Mouse (Mus musculus) lung, embryonic 15.5 days (tissue): ENCODE results near the gene Dmrt1. TPM values are rescaled to one million over a fixed set of nuclear protein-coding genes. Genes with fewer than 3 reads are reported as not detected.
A peak's percentile ranks its signal among the peaks of the same experiment; 100 is the strongest.
"Not testable (repeated sequence)": the region's sequence is repeated elsewhere in the genome, so short reads cannot be mapped to it uniquely, and the experiment has no call there.

Source experiments
- ATAC-seq: fragments of 200-750 bp; cut with Nextera tagmentation; 2 replicates; pipeline ENCODE4 v1.8.0; 2017; ENCODE audit warnings: moderate number of reproducible peaks, borderline replicate concordance; ENCODE audit not compliant: low FRiP score, low TSS enrichment; ENCODE audit errors: extremely low read depth
- H3K27ac ChIP-seq: fragments of 300-500 bp; sonication (generic); 2 replicates; pipeline ENCODE4 v1.5.1; 2015; ENCODE audit warnings: moderate library complexity, mild to moderate bottlenecking, inconsistent platforms
- H3K27me3 ChIP-seq: fragments of 300-500 bp; sonication (generic); 2 replicates; pipeline ENCODE4 v1.6.1; 2015; ENCODE audit warnings: inconsistent platforms
- H3K36me3 ChIP-seq: fragments of 300-500 bp; sonication (generic); 2 replicates; pipeline ENCODE4 v1.6.1; 2015; ENCODE audit warnings: inconsistent platforms
- H3K4me1 ChIP-seq: fragments of 300-500 bp; sonication (generic); 2 replicates; pipeline ENCODE4 v1.6.1; 2015; ENCODE audit warnings: inconsistent platforms
- H3K4me2 ChIP-seq: fragments of 300-500 bp; sonication (generic); 2 replicates; pipeline ENCODE4 v1.6.1; 2015; ENCODE audit warnings: inconsistent platforms, mild to moderate bottlenecking, moderate library complexity
- H3K4me3 ChIP-seq: fragments of 300-500 bp; sonication (generic); 2 replicates; pipeline ENCODE4 v1.5.1; 2015; ENCODE audit warnings: mild to moderate bottlenecking, inconsistent platforms
- H3K9ac ChIP-seq: fragments of 300-500 bp; sonication (generic); 2 replicates; pipeline ENCODE4 v1.6.1; 2015; ENCODE audit warnings: inconsistent platforms
- H3K9me3 ChIP-seq: fragments of 300-500 bp; sonication (generic); 2 replicates; pipeline ENCODE4 v1.6.1; 2016; ENCODE audit warnings: inconsistent platforms
- WGBS: fragments of 180-500 bp; shearing (Covaris S2); methylation state at CpG from one replicate; pipeline ENCODE4 v1.1.7; 2015; 5-methylcytosine and 5-hydroxymethylcytosine counted together
- polyA plus RNA-seq: library from polyadenylated mRNA; unstranded; fragments of >200 nt; fragmentation: Nextera tagmentation; extraction: Ambion mirVana; gene quantifications from 2 replicates; pipeline ENCODE4 v1.2.1, GENCODE M21; 2015

The Dmrt1 gene
- not detected in 2 replicates for polyA plus RNA-seq

DNA sequence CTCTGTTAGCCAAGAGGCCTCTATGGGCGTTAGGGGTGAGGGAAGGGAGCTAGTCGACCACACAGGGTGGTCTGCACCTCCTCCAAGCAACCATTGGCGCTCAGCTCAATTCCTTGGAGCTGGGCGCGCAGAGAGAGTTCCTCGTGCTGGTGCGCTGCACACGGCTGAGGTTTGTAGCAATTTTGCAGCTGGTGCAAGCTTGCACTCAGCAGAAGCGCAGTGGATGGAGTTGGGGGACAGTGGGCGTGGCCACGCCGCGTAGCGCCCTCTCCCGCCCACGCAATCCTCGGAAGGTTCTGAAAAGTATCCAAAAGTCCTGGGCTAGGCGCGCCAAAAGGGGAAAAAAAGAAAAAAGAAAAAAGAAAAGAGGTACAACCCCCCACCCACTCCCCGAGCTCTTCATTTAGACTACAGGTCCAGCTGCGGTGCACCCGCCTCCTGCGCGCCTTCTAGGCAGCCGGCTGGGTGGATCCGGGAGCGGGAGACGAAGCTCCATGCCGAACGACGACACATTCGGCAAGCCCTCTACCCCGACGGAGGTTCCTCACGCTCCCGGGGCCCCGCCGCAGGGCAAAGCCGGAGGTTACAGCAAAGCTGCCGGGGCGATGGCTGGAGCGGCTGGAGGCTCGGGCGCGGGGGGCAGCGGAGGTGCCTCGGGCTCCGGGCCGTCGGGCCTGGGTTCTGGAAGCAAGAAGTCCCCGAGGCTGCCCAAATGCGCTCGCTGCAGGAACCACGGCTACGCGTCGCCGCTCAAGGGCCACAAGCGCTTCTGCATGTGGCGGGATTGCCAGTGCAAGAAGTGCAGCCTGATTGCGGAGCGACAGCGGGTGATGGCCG is at the start of gene Dmrt1:
Gene Dmrt1, plus strand, starts transcription at position 259 of the 837 bp plus-strand sequence.
- Histone ChIP-seq H3K9ac (no peak within 1 kb of the TSS), H3K4me1 (peaks cover 14% of the 10 kb centered on the region; the same call in 1 of the 2 replicates), H3K36me3 (no peaks in the 10 kb centered on the region), H3K4me3 (peak within 1 kb of the TSS; percentile 12; the same call in 1 of the 2 replicates), H3K4me2 (peak within 1 kb of the TSS; percentile 31), H3K27me3 (peaks cover 94% of the 10 kb centered on the region), H3K27ac (no peak within 1 kb of the TSS), H3K9me3 (no peaks in the 10 kb centered on the region)
- WGBS: 1% methylated on average over 64 of the region's 64 CpGs
- ATAC-seq: no peak

DNA sequence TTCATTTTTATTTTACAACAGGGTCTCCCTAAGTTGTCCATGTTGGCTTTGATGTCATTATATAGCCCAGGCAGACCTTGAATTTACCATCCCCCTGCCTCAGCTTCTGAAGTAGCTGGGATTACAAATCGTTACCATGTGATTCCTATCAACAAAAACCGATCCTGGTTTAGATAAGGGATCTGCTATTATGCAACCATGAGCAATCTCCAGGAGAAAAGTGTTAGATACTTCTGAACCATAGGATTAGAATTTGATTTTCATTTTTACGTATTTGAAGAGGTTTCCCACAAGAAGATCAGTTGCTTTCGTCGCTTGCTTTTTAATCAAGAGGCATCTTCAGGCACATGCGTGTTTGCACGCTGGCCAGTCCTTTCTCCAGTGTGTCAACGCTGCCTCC is 44.7 kb upstream of the Dmrt1 start:
- Histone ChIP-seq H3K27me3 (no peaks in the 10 kb centered on the region), H3K4me2 (no peak overlapping the region), H3K4me1 (no peaks in the 10 kb centered on the region), H3K9me3 (no peaks in the 10 kb centered on the region), H3K36me3 (no peaks in the 10 kb centered on the region), H3K9ac (no peak overlapping the region), H3K27ac (no peak overlapping the region), H3K4me3 (no peak overlapping the region)
- ATAC-seq: no peak
- WGBS: 81% methylated on average over 8 of the region's 8 CpGs

- 70% methylated on average over 20 of the region's 20 CpGs for WGBS
- no peak overlapping the region for H3K9ac ChIP-seq
- no peaks in the 10 kb centered on the region for H3K27me3 ChIP-seq
- no peaks in the 10 kb centered on the region for H3K4me1 ChIP-seq
- no peak overlapping the region for H3K27ac ChIP-seq
- H3K36me3 ChIP-seq: no peaks in the 10 kb centered on the region
- no peak for ATAC-seq
- no peaks in the 10 kb centered on the region for H3K9me3 ChIP-seq
- H3K4me2 ChIP-seq: no peak overlapping the region
- H3K4me3 ChIP-seq: no peak overlapping the region
Observed at GRCm38 (mm10) chr19:25461553-25462320, 43.7 kb upstream of the Dmrt1 start.

DNA sequence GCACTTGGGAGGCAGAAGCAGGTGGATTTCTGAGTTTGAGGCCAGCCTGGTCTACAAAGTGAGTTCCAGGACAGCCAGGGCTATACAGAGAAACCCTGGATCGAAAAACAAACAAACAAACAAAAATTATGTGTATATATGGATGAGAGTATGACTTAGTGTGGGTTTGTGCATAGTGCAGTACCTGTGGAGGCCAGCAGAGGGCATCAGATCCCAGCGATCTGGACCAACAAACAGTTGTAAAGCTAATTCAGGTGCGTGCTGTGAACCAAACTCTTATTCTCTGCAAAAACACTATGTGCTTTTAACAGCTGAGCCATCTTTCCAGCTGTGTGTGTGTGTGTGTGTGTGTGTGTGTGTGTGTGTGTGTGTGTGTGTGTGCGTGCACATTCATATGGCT is 29.6 kb upstream of the Dmrt1 start:
- H3K4me3 ChIP-seq, H3K9me3 ChIP-seq, H3K9ac ChIP-seq, ATAC-seq, H3K36me3 ChIP-seq, H3K27ac ChIP-seq, H3K27me3 ChIP-seq, H3K4me2 ChIP-seq, H3K4me1 ChIP-seq: not testable (repeated sequence)
- WGBS: 50% methylated on average over 4 of the region's 4 CpGs

GRCm38 (mm10) chr19:25479152-25479669 is 26.2 kb upstream of the Dmrt1 start:
- Histone ChIP-seq H3K9me3 (no peaks in the 10 kb centered on the region), H3K27me3 (no peaks in the 10 kb centered on the region), H3K36me3 (no peaks in the 10 kb centered on the region), H3K9ac (no peak overlapping the region), H3K27ac (no peak overlapping the region), H3K4me1 (no peaks in the 10 kb centered on the region), H3K4me3 (no peak overlapping the region), H3K4me2 (no peak overlapping the region)
- ATAC-seq: no peak
- 91% methylated on average over 5 of the region's 5 CpGs for WGBS

GRCm38 (mm10) chr19:25480820-25481219 is 24.6 kb upstream of the Dmrt1 start:
- WGBS: 85% methylated on average over 6 of the region's 6 CpGs
- H3K9ac ChIP-seq: no peak overlapping the region
- no peak for ATAC-seq
- no peak overlapping the region for H3K4me2 ChIP-seq
- H3K4me1 ChIP-seq: no peaks in the 10 kb centered on the region
- H3K36me3 ChIP-seq: no peaks in the 10 kb centered on the region
- no peak overlapping the region for H3K4me3 ChIP-seq
- H3K27ac ChIP-seq: no peak overlapping the region
- H3K27me3 ChIP-seq: peaks cover 6% of the 10 kb centered on the region
- H3K9me3 ChIP-seq: no peaks in the 10 kb centered on the region

GRCm38 (mm10) chr19:25486561-25486960 is 18.9 kb upstream of the Dmrt1 start:
- Histone ChIP-seq H3K27ac (no peak overlapping the region), H3K9ac (no peak overlapping the region), H3K4me2 (no peak overlapping the region; the same call in 1 of the 2 replicates), H3K36me3 (no peaks in the 10 kb centered on the region), H3K9me3 (no peaks in the 10 kb centered on the region), H3K4me3 (no peak overlapping the region), H3K4me1 (no peaks in the 10 kb centered on the region), H3K27me3 (peaks cover 50% of the 10 kb centered on the region)
- ATAC-seq: no peak
- 17% methylated on average over 14 of the region's 14 CpGs for WGBS

- no peak overlapping the region for H3K4me3 ChIP-seq
- ATAC-seq: no peak
- H3K4me2 ChIP-seq: no peak overlapping the region
- no peaks in the 10 kb centered on the region for H3K4me1 ChIP-seq
- no peaks in the 10 kb centered on the region for H3K9me3 ChIP-seq
- peaks cover 53% of the 10 kb centered on the region for H3K27me3 ChIP-seq
- no peak overlapping the region for H3K9ac ChIP-seq
- WGBS: 33% methylated on average over 1 of the region's 1 CpGs
- no peaks in the 10 kb centered on the region for H3K36me3 ChIP-seq
- H3K27ac ChIP-seq: no peak overlapping the region
Observed at GRCm38 (mm10) chr19:25487350-25487749, 18.1 kb upstream of the Dmrt1 start.

DNA sequence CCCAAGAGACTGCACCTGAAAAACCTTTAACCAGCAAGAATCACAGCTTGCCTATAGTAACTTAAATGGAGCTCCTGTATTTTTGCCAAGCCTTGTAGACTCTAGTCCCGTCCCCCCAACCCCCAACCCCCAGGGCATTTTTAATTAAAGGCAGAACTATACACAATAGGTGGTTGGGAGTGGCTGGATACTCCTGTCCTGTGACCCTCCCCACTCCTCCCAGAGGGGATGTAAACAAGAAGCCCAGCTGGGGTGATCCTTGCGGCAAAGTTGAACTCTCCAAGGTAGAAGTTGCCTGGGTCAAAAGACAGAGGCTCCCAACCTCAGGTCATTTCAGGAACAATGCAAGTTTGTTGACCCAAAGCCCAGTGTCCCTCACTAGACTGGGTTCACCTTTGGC is 16.9 kb upstream of the Dmrt1 start:
- WGBS: 29% methylated on average over 2 of the region's 2 CpGs
- Histone ChIP-seq H3K4me3 (no peak overlapping the region), H3K27ac (no peak overlapping the region), H3K4me2 (no peak overlapping the region), H3K9ac (no peak overlapping the region), H3K27me3 (peaks cover 53% of the 10 kb centered on the region), H3K4me1 (no peaks in the 10 kb centered on the region), H3K36me3 (no peaks in the 10 kb centered on the region), H3K9me3 (no peaks in the 10 kb centered on the region)
- no peak for ATAC-seq

- H3K4me3 ChIP-seq: no peak overlapping the region
- ATAC-seq: no peak
- H3K9me3 ChIP-seq: no peaks in the 10 kb centered on the region
- H3K27ac ChIP-seq: no peak overlapping the region
- 48% methylated on average over 2 of the region's 2 CpGs for WGBS
- H3K9ac ChIP-seq: no peak overlapping the region
- no peaks in the 10 kb centered on the region for H3K36me3 ChIP-seq
- H3K4me1 ChIP-seq: no peaks in the 10 kb centered on the region
- H3K4me2 ChIP-seq: no peak overlapping the region
- H3K27me3 ChIP-seq: peaks cover 62% of the 10 kb centered on the region
Observed at GRCm38 (mm10) chr19:25489546-25489945, 15.9 kb upstream of the Dmrt1 start.

- H3K4me3 ChIP-seq: no peak overlapping the region
- H3K36me3 ChIP-seq: no peaks in the 10 kb centered on the region
- H3K4me2 ChIP-seq: no peak overlapping the region
- no peaks in the 10 kb centered on the region for H3K9me3 ChIP-seq
- 57% methylated on average over 6 of the region's 6 CpGs for WGBS
- ATAC-seq: no peak
- no peaks in the 10 kb centered on the region for H3K4me1 ChIP-seq
- H3K9ac ChIP-seq: no peak overlapping the region
- H3K27ac ChIP-seq: no peak overlapping the region
- H3K27me3 ChIP-seq: peaks cover 52% of the 10 kb centered on the region
Observed at GRCm38 (mm10) chr19:25497434-25497833, 8.0 kb upstream of the Dmrt1 start.

DNA sequence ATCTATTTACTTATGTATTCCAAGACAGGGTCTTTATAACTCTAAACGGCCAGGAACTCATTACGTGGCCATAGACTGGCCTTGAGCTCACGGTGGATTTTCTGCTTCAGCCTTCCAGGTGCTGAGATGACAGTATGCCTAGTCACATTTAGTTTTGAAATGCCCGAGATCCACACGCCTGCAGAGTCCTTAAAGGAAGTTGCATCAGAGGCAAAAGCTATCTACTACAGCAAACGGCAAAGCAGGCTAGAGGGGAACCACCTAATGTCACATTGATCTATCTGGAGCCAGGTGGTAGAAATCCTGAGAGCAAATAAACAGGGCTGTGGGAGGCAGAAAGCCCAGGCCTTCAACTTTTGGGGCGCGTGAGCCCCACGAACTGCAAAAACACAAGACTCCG is 540 bp upstream of the Dmrt1 start:
- Histone ChIP-seq H3K36me3 (no peaks in the 10 kb centered on the region), H3K4me3 (no peak overlapping the region), H3K9ac (no peak overlapping the region), H3K4me1 (peaks cover 14% of the 10 kb centered on the region; the same call in 1 of the 2 replicates), H3K27ac (no peak overlapping the region), H3K4me2 (no peak overlapping the region), H3K9me3 (no peaks in the 10 kb centered on the region), H3K27me3 (peaks cover 90% of the 10 kb centered on the region)
- WGBS: 19% methylated on average over 10 of the region's 10 CpGs
- no peak for ATAC-seq
